Comparison of ENCODE assay signal across 9 mouse cellular contexts in genomic region chr9:50727171-50727924, GRCm38 (mm10). TPM values are rescaled to one million over a fixed set of nuclear protein-coding genes. Genes with fewer than 3 reads are reported as not detected.
DNase-seq lines count a peak whose midpoint lies in the region; ATAC-seq and TF ChIP-seq lines count a peak whose summit lies in the region.
"Had no signal": no experiment of that assay in that cellular context is flagged by ENCODE, and none has a peak within 500 bp of the region (broad histone marks: within the 10 kb centered on the region; RNA-seq: fewer than 3 reads in every experiment).

No protein-coding gene starts in this region.

- ATAC-seq in forebrain, postnatal 0 days = peak; percentile 1; the same call in 1 of the 2 replicates
- peak; percentile 20; the same call in 1 of the 2 replicates for ATAC-seq in midbrain, postnatal 0 days (ENCODE audit: low FRiP score)
- ATAC-seq in granulocyte monocyte progenitor cell, adult 5-6 weeks (replicated peaks; ENCODE audit: poor library complexity, severe bottlenecking) = no peak; the same call in 1 of the 2 replicates

- WGBS in lung, adult 2 months = 18% methylated on average over 30 of the region's 30 CpGs
- WGBS in forebrain, postnatal 0 days = 2% methylated on average over 30 of the region's 30 CpGs
- 2% methylated on average over 30 of the region's 30 CpGs for WGBS in midbrain, postnatal 0 days

- TF ChIP-seq POLR2A in lung, adult 2 months (IDR thresholded peaks at IDR 0.05; ENCODE audit: borderline replicate concordance, extremely low read depth, low read depth, low read length) = no peak

- H3K4me3 ChIP-seq in lung, adult 2 months (replicated peaks; ENCODE audit: extremely low read depth, low read depth, low read length) = peak overlapping the region; percentile 80
- peak overlapping the region; percentile 54 for H3K4me3 ChIP-seq in brown adipose tissue, adult 24 weeks (ENCODE audit: insufficient read depth, low read depth, low read length)
- peak overlapping the region; percentile 57 for H3K4me3 ChIP-seq in forebrain, postnatal 0 days (ENCODE audit: low read depth, low read length)
- peak overlapping the region; percentile 62 for H3K4me3 ChIP-seq in midbrain, postnatal 0 days (ENCODE audit: low read depth, low read length)

- H3K4me1 ChIP-seq in lung, adult 2 months (ENCODE audit: control insufficient read depth, insufficient read depth, low read length) = peaks cover 8% of the 10 kb centered on the region
- H3K4me1 ChIP-seq in brown adipose tissue, adult 24 weeks (ENCODE audit: control insufficient read depth, insufficient read depth, insufficient read length, low read length) = peaks cover 2% of the 10 kb centered on the region
- peaks cover 22% of the 10 kb centered on the region for H3K4me1 ChIP-seq in forebrain, postnatal 0 days (ENCODE audit: insufficient read depth)
- peaks cover 3% of the 10 kb centered on the region; the same call in 1 of the 2 replicates for H3K4me1 ChIP-seq in midbrain, postnatal 0 days (ENCODE audit: insufficient read depth, low read length)

- no peak for DNase-seq in lung, adult 2 months
- no peak for DNase-seq in lung, postnatal 4 days
- DNase-seq in forebrain, postnatal 0 days = peak; percentile 61
- peak; percentile 37 to 45 for DNase-seq in layer of hippocampus, postnatal 36 days
- DNase-seq in midbrain, postnatal 0 days (ENCODE audit: low spot score) = peak; percentile 17
- DNase-seq in yolk sac, embryonic 10.5 days (ENCODE audit: low spot score) = no peak

- H3K36me3 ChIP-seq in forebrain, postnatal 0 days (ENCODE audit: insufficient read depth) = no peaks in the 10 kb centered on the region
- H3K36me3 ChIP-seq in midbrain, postnatal 0 days (ENCODE audit: insufficient read depth, low read length) = no peaks in the 10 kb centered on the region

- H3K4me2 ChIP-seq in forebrain, postnatal 0 days (ENCODE audit: low read depth) = peak overlapping the region; percentile 89
- peak overlapping the region; percentile 85 for H3K4me2 ChIP-seq in midbrain, postnatal 0 days (ENCODE audit: low read depth, low read length, poor library complexity, severe bottlenecking)

- no peaks in the 10 kb centered on the region for H3K27me3 ChIP-seq in forebrain, postnatal 0 days (ENCODE audit: insufficient read depth, low read length)
- no peaks in the 10 kb centered on the region for H3K27me3 ChIP-seq in midbrain, postnatal 0 days (ENCODE audit: insufficient read depth, low read length)

- TF ChIP-seq CTCF in lung, adult 2 months (IDR thresholded peaks at IDR 0.05; ENCODE audit: insufficient read depth, low read length) = no peak
- no peak for TF ChIP-seq CTCF in forebrain, postnatal 0 days (IDR thresholded peaks at IDR 0.05; ENCODE audit: low read depth)
- TF ChIP-seq CTCF in midbrain, postnatal 0 days (IDR thresholded peaks at IDR 0.05) = no peak

- H3K27ac ChIP-seq in brown adipose tissue, adult 24 weeks (replicated peaks; ENCODE audit: low read depth, low read length) = no peak overlapping the region
- peak overlapping the region; percentile 74 for H3K27ac ChIP-seq in forebrain, postnatal 0 days (ENCODE audit: low read depth, low read length)
- peak overlapping the region; percentile 81 for H3K27ac ChIP-seq in midbrain, postnatal 0 days (ENCODE audit: low read depth, low read length)

- H3K9ac ChIP-seq in forebrain, postnatal 0 days = peak overlapping the region; percentile 71
- H3K9ac ChIP-seq in midbrain, postnatal 0 days (replicated peaks; ENCODE audit: low read length, poor library complexity, severe bottlenecking) = peak overlapping the region; percentile 63

- H3K9me3 ChIP-seq in forebrain, postnatal 0 days (ENCODE audit: low read length) = no peaks in the 10 kb centered on the region
- no peaks in the 10 kb centered on the region for H3K9me3 ChIP-seq in midbrain, postnatal 0 days (ENCODE audit: low read length)

RNA-seq across cellular contexts. Expression of gene Dixdc1, which starts 12.0 kb away (rescaled TPM):
- 7.1 and 9.9 TPM in 2 replicates for polyA plus RNA-seq in lung, adult 2 months (2012; rRNA removed)
- 5.3 and 9.5 TPM in 2 replicates for polyA plus RNA-seq in brown adipose tissue, adult 24 weeks (2012; ENCODE audit: insufficient read depth, insufficient read length, missing spikeins)
- total RNA-seq in forebrain, postnatal 0 days (2014; rRNA removed) = 54.3 and 59.9 TPM in 2 replicates
- 17.1 and 26.8 TPM in 2 replicates for polyA plus RNA-seq in forebrain, postnatal 0 days (2015; fragmentation: Nextera tagmentation; extraction: Ambion mirVana)
- total RNA-seq in layer of hippocampus, postnatal 36 days (2021) = 10 to 100 TPM; 83.8 to 97.1 TPM
- 33.3 and 52.6 TPM in 2 replicates for total RNA-seq in midbrain, postnatal 0 days (2014; rRNA removed)
- polyA plus RNA-seq in midbrain, postnatal 0 days (2015; fragmentation: Nextera tagmentation; extraction: Ambion mirVana) = 26.1 and 28.6 TPM in 2 replicates
- total RNA-seq in granulocyte monocyte progenitor cell, adult 5-6 weeks (2014; fragmentation: Nextera tagmentation) = 0.11 and 0.82 TPM in 2 replicates
- 0.10 and 0.39 TPM in 2 replicates for total RNA-seq in granulocyte monocyte progenitor cell, adult 5-6 weeks (2017)
- total RNA-seq: common myeloid progenitor, adult 5-6 weeks had no signal

RNA-seq across cellular contexts. Expression of gene 2310030G06Rik, which starts 19.0 kb away (rescaled TPM):
- 14.1 and 23.5 TPM in 2 replicates for polyA plus RNA-seq in lung, adult 2 months (2012; rRNA removed)
- 2.7 and 5.0 TPM in 2 replicates for polyA plus RNA-seq in brown adipose tissue, adult 24 weeks (2012; ENCODE audit: insufficient read depth, insufficient read length, missing spikeins)
- 1.7 and 2.0 TPM in 2 replicates for total RNA-seq in forebrain, postnatal 0 days (2014; rRNA removed)
- 3.2 and 3.8 TPM in 2 replicates for polyA plus RNA-seq in forebrain, postnatal 0 days (2015; fragmentation: Nextera tagmentation; extraction: Ambion mirVana)
- 1 to 10 TPM in 1 of 2 experiments, under 1 TPM in 1; 0.67 to 1.6 TPM for total RNA-seq in layer of hippocampus, postnatal 36 days (2021)
- 1.3 and 1.5 TPM in 2 replicates for total RNA-seq in midbrain, postnatal 0 days (2014; rRNA removed)
- 2.9 and 3.3 TPM in 2 replicates for polyA plus RNA-seq in midbrain, postnatal 0 days (2015; fragmentation: Nextera tagmentation; extraction: Ambion mirVana)
- total RNA-seq in granulocyte monocyte progenitor cell, adult 5-6 weeks (2014; fragmentation: Nextera tagmentation) = not detected in 2 replicates
- not detected in 2 replicates for total RNA-seq in granulocyte monocyte progenitor cell, adult 5-6 weeks (2017)
- total RNA-seq: common myeloid progenitor, adult 5-6 weeks had no signal

RNA-seq across cellular contexts. Expression of gene Cryab, which starts 23.8 kb away (rescaled TPM):
- 405 and 528 TPM in 2 replicates for polyA plus RNA-seq in lung, adult 2 months (2012; rRNA removed)
- 145 and 189 TPM in 2 replicates for polyA plus RNA-seq in brown adipose tissue, adult 24 weeks (2012; ENCODE audit: insufficient read depth, insufficient read length, missing spikeins)
- total RNA-seq in forebrain, postnatal 0 days (2014; rRNA removed) = 8.8 and 11.5 TPM in 2 replicates
- polyA plus RNA-seq in forebrain, postnatal 0 days (2015; fragmentation: Nextera tagmentation; extraction: Ambion mirVana) = 29.9 and 31.2 TPM in 2 replicates
- 100 to 1,000 TPM; 153 to 161 TPM for total RNA-seq in layer of hippocampus, postnatal 36 days (2021)
- 6.2 and 11.3 TPM in 2 replicates for total RNA-seq in midbrain, postnatal 0 days (2014; rRNA removed)
- polyA plus RNA-seq in midbrain, postnatal 0 days (2015; fragmentation: Nextera tagmentation; extraction: Ambion mirVana) = 18.7 and 19.7 TPM in 2 replicates
- total RNA-seq in granulocyte monocyte progenitor cell, adult 5-6 weeks (2014; fragmentation: Nextera tagmentation) = 1.6 TPM in 1 of 2 replicates, not detected in the other
- 2.5 TPM in 1 of 2 replicates, not detected in the other for total RNA-seq in granulocyte monocyte progenitor cell, adult 5-6 weeks (2017)

RNA-seq across cellular contexts. Expression of gene Hspb2, which starts 24.8 kb away (rescaled TPM):
- polyA plus RNA-seq in lung, adult 2 months (2012; rRNA removed) = 65.3 and 88.6 TPM in 2 replicates
- 1.8 and 5.9 TPM in 2 replicates for polyA plus RNA-seq in brown adipose tissue, adult 24 weeks (2012; ENCODE audit: insufficient read depth, insufficient read length, missing spikeins)
- 0.23 and 0.52 TPM in 2 replicates for total RNA-seq in forebrain, postnatal 0 days (2014; rRNA removed)
- 0.98 and 2.2 TPM in 2 replicates for polyA plus RNA-seq in forebrain, postnatal 0 days (2015; fragmentation: Nextera tagmentation; extraction: Ambion mirVana)
- 1 to 10 TPM in 1 of 2 experiments, under 1 TPM in 1; 0.95 to 1.2 TPM for total RNA-seq in layer of hippocampus, postnatal 36 days (2021)
- 1.1 and 5.2 TPM in 2 replicates for total RNA-seq in midbrain, postnatal 0 days (2014; rRNA removed)
- polyA plus RNA-seq in midbrain, postnatal 0 days (2015; fragmentation: Nextera tagmentation; extraction: Ambion mirVana) = 2.5 and 2.6 TPM in 2 replicates
- not detected in 2 replicates for total RNA-seq in granulocyte monocyte progenitor cell, adult 5-6 weeks (2014; fragmentation: Nextera tagmentation)
- total RNA-seq in granulocyte monocyte progenitor cell, adult 5-6 weeks (2017) = not detected in 2 replicates
- total RNA-seq: common myeloid progenitor, adult 5-6 weeks had no signal

RNA-seq across cellular contexts. Expression of gene Fdxacb1, which starts 40.7 kb away (rescaled TPM):
- 3.8 and 5.0 TPM in 2 replicates for polyA plus RNA-seq in lung, adult 2 months (2012; rRNA removed)
- 5.1 and 9.2 TPM in 2 replicates for polyA plus RNA-seq in brown adipose tissue, adult 24 weeks (2012; ENCODE audit: insufficient read depth, insufficient read length, missing spikeins)
- total RNA-seq in forebrain, postnatal 0 days (2014; rRNA removed) = 9.6 and 19.1 TPM in 2 replicates
- 9.3 and 10.4 TPM in 2 replicates for polyA plus RNA-seq in forebrain, postnatal 0 days (2015; fragmentation: Nextera tagmentation; extraction: Ambion mirVana)
- 1 to 10 TPM; 5.4 to 6.4 TPM for total RNA-seq in layer of hippocampus, postnatal 36 days (2021)
- total RNA-seq in midbrain, postnatal 0 days (2014; rRNA removed) = 9.7 and 14.1 TPM in 2 replicates
- polyA plus RNA-seq in midbrain, postnatal 0 days (2015; fragmentation: Nextera tagmentation; extraction: Ambion mirVana) = 9.2 and 13.1 TPM in 2 replicates
- total RNA-seq in granulocyte monocyte progenitor cell, adult 5-6 weeks (2014; fragmentation: Nextera tagmentation) = 9.8 and 14.9 TPM in 2 replicates
- total RNA-seq in granulocyte monocyte progenitor cell, adult 5-6 weeks (2017) = 6.3 and 7.1 TPM in 2 replicates

Comparison
In these comparisons a context has a peak if more than half of its experiments do, and no peak if none do; other contexts are left out.
1. DNase-seq: peak in forebrain, postnatal 0 days (single experiment), layer of hippocampus, postnatal 36 days (2 of 2) and midbrain, postnatal 0 days (single experiment); none in lung, adult 2 months (single experiment), lung, postnatal 4 days (0 of 2) and yolk sac, embryonic 10.5 days (single experiment).
2. RNA of gene Dixdc1, which starts 12.0 kb away (total RNA-seq): 83.8 to 97.1 TPM in layer of hippocampus, postnatal 36 days, 54.3 to 59.9 TPM in forebrain, postnatal 0 days and 33.3 to 52.6 TPM in midbrain, postnatal 0 days; 0.10 to 0.82 TPM in granulocyte monocyte progenitor cell, adult 5-6 weeks; every median in the first group is over 10 times any median in the second.
3. RNA of gene Cryab, which starts 23.8 kb away (total RNA-seq): 153 to 161 TPM in layer of hippocampus, postnatal 36 days; 8.8 to 11.5 TPM in forebrain, postnatal 0 days, 6.2 to 11.3 TPM in midbrain, postnatal 0 days and 1.6 to 2.5 TPM in granulocyte monocyte progenitor cell, adult 5-6 weeks; every median in the first group is over 10 times any median in the second.
4. Peak in every context shown above with its lines, with median percentiles within 50 percentile points of each other: H3K4me3 ChIP-seq.